Mouse (Mus musculus) spleen, postnatal 36 days (tissue): Measurements from ENCODE around the gene Ap1s3.
A peak's percentile ranks its signal among the peaks of the same experiment; 100 is the strongest.
"Not testable (repeated sequence)": the region's sequence is repeated elsewhere in the genome, so short reads cannot be mapped to it uniquely, and the experiment has no call there.

ENCODE experiments used
- DNase-seq, 2 experiments: peaks; one replicate each; pipeline ENCODE4 v3.0.0; 2022; ENCODE audit warnings: low spot score in 2 of 2, mixed read lengths in 1 of 2

Ap1s3 gene

DNA sequence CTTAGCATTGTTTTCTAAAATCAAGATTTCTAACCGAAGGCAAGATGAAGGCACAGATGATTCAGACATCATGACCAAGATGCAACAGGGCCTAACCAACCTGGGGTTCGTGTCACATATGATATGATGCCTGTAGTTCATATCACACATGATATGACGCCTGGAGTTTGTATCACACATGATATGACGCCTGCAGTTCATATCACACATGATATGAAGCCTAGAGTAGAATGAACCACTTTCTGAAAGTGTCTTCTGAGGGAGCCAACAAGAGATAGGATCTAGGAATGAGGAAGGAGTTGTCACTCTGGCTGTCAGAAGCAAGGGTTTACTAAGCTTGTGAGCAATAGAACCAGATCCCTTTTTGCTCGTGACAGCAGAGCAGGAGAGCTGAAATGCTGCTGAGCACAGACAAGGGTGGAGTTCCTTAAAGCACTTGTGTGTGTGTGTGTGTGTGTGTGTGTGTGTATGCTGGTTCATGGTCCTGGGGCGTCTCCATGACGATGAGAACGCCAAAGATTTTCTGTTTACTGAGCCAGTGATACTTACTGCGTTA lies 2.3 kb downstream of the Ap1s3 start:
- peak in 1 of 2 experiments; percentile 13 for DNase-seq

DNA sequence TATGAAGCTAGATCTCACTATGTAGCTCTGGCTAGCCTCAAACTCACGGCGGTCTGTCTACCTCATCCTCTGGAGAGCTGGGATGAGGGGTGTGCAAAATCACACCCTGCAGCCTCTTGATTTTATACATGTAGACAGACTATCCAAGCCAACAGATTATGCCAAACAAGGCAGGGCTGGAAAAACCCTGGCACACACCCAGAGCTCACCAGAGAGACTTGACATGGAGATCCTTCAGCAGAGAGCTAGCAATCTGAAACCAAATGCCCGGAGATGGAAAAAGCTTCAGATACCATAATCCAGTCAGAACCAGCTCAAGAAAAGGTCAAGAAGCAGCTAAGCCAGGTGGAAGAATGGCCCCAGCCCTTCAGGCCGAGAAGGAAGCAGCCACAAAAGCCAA lies 6.9 kb downstream of the Ap1s3 start:
- DNase-seq, result no peak

DNA sequence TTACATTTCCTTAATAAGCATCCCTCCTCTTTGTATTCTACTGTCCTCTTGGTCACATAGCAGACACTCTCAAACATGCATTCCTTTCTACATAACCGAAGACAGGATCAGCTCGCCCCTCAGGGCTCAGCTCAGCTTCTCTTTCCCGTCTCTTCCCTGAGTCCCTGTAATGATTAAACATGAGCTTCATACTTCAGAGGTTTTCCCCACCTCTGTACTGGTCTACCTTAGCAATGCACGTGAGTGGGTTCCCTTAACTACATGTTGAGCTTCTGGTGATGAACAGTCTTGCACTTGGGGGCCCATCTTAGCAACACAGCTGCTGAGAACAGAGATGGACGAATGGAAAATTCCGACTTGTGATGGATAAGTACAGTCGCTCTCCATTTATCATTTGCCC lies 12.2 kb downstream of the Ap1s3 start:
- no peak for DNase-seq

DNA sequence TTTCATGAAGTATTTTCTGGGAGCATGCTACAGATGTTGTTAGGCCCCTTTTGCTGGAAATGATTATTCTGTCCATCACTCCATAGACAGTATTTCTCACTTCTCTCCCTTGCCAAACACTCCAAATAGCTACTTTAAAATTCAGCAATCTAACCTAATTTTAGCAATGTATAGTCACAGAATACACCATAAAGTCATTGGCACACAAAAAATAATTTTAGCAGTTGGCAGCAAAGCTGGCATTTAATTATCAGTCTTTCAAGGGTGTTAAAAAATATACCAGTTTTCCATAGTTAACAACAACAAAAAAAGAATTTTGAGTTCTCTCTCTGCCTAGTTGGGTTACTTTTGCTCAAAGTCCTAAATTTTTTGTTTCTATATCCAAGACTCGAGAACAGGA lies 14.4 kb downstream of the Ap1s3 start:
- no peak for DNase-seq

DNA sequence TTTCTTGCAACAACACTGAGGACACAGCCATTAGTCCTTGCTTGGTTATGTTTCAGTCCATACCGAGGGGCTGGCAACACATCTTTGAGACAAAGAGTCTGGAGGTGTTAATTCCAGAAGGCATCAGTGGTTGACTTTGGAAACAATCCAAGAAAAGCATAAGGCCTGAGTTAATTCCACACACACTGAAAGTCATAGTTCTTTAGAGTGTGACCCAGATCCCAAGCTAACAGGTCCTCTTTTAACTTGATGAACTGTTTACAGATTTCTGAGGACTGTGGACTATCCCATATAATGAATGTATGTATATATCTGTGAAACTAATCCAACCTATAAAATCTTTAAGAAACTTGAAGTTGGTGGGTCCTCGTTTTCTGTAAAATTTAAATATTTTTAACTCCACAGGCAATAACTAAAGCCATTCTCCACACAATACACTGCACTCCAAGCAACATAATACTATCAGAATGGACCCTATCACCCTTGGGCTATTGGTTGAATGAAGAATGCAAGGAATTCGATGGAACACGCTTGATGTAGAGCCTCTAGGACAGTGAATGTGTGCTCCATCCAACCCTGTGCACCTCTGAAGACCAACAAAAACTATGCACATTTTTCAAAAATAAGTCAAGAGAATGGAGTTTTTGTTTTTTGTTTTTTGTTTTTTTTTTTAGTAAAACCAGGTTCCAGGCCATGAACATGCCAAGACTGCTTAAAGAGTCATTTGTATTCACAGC lies 15.8 kb downstream of the Ap1s3 start:
- no peak for DNase-seq

DNA sequence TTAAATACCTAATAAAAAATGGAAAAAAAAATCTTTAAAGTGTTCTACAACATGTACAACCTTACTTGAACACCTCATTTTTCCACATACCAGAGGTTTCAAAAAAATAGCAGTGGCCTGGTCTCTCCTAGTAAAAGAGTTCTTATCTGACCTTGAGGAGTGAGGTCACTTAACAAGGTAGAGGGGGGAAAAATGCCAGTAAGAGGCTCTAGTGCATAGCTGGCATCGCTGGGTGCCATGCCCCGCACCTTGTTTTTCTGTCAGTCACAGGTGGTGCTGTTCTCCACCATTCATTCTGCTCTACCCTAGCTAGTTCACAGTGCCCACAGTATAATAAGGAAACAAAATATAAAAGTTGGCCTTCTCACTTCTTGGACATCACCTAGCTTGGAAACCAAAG lies 16.8 kb downstream of the Ap1s3 start:
- no peak for DNase-seq

DNA sequence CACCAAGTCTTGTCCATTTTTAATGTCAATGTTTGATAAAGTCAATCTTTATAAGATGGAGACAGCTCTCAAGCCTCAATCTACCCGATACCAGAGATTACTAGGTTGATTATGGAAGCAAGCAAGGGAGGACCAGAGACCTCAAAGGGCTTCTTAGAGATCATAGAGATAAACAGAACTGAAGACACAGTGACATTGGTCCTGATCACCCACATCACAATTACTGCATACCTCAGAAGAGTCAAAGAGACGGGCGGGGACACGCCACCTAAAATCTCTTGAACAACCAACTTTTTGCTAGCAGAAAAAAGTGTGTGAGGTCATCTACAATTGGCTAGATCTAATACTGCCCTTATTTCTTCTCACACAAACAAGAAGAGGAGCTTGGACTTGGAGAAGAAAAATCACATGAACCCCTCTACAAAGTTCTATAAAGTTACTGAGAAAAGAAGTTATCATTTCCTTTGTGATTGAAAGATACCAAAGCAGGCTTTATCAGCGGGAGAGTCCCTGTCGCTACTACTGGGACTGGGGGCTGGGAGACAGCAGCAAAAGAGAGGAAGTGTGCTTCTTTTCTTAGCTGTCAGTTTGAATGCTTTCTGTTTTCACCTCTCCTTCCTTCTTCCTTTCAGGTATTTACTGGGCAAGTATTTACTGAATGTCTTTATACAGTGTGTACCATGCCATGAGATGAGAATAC lies 28.2 kb downstream of the Ap1s3 start:
- DNase-seq, result peak; percentile 46 to 48

DNA sequence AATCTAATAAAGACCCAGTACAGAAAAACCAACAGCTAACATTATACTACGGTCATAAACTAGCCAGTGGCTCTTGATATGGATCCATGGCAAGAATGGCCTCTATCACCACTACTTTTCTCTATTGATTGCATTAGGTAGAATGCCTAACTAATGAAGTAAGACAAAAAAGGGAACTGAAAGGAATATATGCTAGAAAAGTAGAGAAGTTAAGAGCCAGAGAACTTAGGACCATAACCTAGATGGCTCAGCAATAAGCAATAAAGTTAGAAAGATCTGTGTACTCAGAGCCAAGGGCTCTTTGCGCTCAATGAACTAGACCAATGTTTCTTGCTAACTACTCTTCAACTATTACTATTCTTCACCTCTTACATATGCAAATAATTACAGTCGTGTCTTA lies 29.1 kb downstream of the Ap1s3 start:
- DNase-seq, result no peak

DNA sequence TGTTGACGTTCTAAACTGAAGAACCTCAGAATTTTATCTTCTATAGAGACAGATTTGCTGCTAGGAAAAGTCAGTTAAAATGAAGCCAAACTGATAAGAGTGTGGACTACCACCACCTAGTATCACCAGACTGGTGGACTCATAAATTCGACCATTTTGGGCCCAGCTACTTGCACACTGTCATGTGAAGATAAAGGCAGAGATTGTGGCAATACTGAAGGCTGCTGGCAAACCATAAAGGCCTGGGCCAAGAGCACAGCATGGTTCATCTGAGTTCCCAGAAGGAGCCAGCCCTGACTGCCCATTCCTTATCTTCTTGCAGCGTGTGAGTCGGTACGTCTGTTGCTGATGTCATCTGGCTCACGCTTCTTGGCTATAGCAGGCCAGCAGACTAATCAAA lies 30.4 kb downstream of the Ap1s3 start:
- peak in 1 of 2 experiments; percentile 7 for DNase-seq

DNA sequence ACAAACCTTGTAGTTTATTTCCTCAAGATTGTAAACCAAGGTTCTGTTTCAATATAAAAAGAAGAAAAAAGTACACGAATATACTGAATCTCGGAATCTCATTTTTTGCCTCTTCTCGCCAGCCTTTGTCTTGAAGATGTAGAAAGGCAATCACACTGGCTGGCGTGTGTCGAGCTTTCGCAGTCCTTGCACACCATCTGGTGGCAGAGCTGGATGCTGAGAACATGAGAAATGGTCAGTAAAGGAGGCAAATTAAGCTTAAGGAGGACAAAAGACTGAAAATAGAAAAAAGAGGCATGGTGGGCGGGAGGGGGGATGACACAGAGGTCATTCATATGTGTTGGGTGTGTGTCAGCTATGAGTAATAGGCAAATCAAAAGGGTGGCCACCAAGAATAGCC lies 31.6 kb downstream of the Ap1s3 start:
- no peak for DNase-seq

DNA sequence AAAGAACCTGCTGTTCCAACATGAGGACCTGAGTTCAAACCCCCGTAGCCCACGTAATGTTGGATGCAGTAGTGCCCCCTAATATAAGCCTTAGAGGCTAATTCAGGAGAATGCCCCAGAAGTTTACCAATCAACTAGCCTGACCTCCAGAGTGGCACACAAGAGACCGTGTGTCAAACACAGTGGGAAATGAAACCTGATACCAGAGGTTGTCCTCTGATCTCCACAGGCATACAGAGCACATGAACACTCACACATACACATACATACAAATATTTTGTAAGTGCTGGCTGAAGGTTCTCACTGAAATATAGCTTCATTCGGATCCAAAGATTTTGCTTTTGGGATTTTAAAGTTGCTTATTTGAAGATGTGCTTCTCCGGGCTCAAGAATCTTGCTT lies 32.1 kb downstream of the Ap1s3 start:
- DNase-seq, result no peak

DNA sequence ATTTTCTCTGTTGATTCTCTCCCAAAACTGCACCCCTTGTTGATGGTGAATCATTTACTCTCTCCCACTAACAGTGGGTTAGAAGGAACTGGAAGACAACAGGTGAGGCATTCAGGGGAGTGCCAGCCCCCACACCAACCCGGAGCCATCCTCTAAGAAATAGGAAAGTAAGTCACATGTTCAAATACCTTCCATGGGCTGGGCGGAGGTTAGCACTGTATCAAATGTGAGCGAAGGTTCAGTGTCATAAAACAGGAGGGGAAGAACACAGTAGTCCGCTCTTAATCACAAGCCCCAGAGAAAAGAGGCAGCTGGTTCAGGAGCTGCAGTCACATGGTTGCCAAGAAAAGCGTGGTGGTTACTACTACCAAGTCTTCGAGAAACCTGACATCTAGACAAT lies 32.7 kb downstream of the Ap1s3 start:
- DNase-seq, result no peak

DNA sequence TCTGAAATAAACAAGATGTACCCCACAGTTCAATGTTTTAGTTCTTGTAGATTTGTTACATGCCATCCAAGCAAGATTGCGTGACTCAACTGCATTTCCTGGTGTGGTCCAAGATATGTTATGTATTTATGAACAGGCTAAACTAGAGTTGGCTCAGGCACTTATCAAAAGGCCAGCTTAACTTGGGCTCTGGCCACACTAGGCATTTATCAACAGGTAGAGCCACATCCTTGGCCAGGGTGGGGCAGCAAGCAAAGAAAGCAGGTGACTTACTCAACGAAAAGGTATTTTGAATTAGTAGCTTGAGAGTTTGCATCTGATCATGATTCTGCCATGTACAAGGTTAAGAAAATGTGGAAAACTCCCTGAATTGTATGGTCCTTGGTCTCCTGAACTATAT lies 34.0 kb downstream of the Ap1s3 start:
- DNase-seq, result no peak

DNA sequence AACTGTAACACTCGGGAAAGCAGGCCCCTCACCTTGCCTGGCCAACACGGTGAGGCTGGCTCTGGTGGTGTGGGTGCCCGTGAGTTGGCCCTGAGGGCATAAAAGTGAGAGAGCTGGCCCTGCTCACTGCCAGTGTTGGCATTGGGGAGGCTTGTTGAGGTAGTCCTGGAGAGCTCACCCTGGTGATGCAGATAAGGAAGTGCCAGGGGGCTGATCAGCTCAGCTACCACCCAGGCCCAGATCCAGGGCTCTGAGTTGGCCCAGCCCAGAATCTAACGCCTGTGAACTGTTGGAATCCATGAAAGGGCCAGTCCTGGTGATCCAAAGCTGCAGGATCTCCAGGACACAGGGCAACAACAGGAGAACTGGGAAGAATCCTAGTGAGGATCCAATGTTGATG lies 40.3 kb downstream of the Ap1s3 start:
- DNase-seq, result no peak

DNA sequence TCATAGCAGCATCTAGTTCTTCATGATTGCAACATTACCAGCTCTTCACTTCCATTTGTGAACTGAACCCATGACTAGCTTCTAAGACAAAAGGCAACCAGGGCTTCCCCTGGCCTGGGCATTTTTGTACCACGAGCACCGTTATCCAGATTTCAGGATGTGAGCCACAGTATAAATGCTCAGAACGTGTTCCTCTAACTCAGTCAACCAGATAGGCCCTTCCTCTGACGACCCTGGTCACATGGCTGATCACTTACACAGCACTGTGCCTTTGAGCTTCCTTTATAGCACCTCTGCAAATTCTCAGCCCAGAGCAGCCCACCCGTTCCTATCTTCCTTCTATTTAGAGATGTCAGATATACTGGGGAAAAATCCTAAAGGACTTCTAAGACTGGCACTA lies 42.0 kb downstream of the Ap1s3 start:
- peak; percentile 50 to 52 for DNase-seq

DNA sequence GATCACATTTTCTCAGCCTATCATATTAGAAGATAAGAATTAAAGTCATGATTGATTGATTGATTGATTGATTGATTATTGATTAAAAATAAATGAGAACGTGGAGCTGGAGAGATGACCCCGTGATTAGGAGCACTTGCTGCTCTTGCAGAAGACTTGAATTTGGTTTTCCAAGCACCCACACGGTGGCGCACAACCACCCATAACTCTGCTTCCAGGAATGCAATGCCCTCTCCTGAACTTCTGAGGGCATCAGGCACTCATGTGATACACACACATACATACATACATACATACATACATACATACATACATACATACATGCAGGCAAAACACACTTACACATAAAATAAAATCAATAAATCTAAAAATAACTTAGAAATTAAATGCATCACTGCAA lies 45.6 kb downstream of the Ap1s3 start:
- DNase-seq, result peak; percentile 9 to 17

DNA sequence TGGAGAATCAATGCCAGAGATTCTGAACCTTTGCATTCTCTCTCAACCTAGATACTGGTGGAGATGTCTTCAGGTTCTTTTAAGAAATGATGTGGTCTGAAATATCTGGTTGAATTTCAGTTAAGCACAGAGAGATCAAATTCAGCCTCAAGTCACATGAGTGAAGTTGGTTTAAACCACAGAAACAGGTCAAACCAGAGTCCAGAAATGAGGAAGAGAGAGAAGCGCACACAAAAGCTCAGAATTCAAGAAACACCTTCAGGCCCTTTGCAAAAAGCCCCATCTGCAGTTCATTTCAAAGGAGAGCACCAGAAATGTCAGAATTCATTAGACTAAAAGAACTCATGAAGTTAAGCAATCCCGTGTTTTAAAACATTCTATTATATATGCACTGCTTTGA lies 52.3 kb downstream of the Ap1s3 start:
- DNase-seq, result no peak

DNA sequence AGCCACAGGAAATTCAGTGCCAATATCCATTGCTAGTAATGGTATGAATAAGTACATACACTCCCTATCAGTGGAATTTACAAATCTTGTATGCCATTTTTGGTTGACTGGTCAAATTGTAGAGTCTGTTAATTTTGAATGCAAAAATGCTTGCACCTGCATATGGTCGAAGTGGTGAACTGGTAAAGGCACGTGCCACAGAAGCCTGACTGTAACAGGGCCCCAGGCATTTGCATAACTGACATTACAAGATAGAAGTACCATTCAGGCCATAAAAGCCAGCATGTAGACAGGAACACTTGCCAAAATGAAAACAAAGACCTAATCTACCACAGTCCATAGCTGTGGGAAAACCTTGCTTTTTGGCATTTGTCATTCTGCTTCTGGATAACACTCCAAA lies 55.3 kb downstream of the Ap1s3 start:
- DNase-seq, result peak; percentile 29 to 40

DNA sequence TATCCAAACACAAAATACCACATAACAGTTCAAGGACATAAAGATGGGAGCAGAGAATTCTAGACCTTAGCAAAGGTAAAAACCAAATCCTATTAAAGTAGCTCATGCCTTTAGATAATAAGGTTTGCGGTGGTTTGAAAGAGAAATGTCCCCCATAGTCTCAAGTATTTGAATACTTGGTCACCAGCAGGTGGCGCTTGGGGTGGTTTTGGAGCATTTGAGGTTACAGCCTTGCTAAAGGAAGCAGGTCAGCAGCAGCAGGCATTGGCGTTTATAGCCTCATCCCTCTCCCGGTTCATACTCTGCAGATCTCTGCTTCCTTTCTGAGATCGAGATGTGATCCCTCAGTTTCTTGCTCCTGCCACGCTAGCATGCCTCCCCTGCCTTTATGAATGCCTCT lies 57.3 kb downstream of the Ap1s3 start:
- DNase-seq, result no peak

DNA sequence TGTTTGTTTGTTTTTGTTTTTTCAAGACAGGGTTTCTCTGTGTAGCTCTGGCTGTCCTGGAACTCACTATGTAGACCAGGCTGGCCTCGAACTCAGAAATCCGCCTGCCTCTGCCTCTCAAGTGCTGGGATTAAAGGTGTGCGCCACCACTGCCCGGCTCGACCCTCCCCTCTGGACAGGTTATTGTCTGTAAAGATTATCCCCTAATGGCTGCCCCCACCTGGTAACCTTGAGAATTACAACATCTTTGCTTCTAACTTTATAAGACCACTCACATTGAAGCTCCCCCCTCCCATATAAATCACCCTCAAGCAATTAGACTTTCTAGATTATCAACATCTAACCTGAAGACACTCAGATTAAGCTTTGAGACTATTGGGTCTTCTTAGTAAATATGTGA lies 60.5 kb downstream of the Ap1s3 start:
- DNase-seq, result not testable (repeated sequence)

DNA sequence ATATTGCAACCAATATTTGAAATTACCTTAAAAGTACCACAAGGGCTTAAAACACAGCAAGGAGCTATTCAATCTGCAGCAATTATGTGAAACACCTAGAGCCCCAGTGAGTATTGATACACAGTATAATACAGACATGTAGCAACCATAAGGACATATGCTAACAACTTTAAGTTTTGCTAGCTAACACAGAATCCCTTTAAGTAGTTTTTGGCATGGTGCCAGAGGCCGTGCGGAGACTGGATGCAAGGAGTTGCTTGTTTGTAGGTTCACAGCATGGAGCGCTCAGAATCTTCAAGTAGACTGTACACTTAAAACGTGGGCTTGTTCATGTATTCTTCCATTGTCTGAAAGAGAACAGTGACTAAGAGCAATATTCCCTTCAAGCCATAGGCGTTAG lies 62.9 kb downstream of the Ap1s3 start:
- DNase-seq, result not testable (repeated sequence)

DNA sequence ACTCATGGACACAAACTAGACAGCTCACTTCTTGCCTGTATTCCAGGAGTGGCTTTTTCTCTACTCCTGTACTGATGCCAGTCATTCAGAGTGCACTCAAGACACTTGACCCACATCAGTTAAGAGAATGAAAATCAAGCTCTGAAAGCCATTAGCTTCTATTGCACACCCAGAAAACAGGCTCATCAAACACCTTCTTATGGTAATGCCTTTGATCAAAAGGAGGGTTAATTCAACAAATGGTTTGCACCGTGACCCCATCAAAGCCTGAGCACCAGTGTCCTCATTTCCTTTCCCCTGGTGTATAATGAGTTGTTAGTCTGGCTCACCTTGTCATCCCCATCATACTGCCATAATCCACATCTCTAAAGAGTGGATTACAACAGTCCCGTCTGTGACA lies 69.3 kb downstream of the Ap1s3 start:
- DNase-seq, result no peak
